Mouse (Mus musculus) G1E (cell line): ENCODE results near the gene Tirap.

ENCODE experiments used
- CTCF ChIP-seq: IDR thresholded peaks from 2 replicates; pipeline ENCODE4 v1.5.1; 2012; ENCODE audit warnings: low read depth, low read length, inconsistent platforms, mixed read lengths
- POLR2AphosphoS5 ChIP-seq: IDR thresholded peaks from 2 replicates; pipeline ENCODE4 v1.6.1; 2012; ENCODE audit warnings: low read depth, low read length, inconsistent platforms; ENCODE audit not compliant: insufficient replicate concordance

DNA sequence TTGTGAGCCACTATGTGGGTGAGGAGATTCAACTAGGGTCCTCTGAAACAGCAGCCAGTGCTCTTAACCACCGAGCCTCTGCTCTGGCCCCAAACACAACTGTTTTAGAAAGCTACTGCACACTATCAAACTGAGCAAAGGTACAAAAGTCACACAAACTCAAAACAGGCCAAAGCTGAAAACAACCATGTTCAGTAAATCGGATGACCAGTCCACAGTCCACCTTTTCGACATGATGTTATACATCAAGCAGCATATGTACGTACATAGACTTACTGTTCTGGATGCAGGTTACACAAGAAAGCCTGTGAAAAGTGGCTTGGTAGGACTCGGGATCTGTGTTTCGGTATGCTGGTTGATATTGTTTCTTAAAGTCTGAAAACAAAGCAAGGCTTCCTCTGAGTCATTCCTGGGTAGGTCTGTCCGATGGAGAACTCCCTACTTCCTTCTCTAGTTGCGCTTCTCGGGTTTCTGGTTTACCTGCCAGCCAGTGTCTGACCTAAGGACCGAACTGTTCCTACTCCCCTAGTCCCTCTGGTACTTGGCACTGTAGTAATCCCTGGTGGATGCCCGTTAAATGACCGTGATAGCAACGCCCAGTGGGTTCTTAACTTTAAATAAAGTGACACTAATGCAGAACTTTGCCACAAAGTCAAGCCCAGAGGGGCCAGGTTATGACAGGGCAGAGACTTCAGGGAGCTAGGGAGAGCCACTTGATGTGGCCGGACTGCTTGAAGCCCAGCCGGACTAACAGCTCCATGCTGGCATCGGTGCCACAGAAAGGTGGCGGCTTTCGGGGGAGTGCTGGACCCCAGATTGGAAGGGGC, 933 bp downstream of the Tirap start:
- no peak for TF ChIP-seq POLR2AphosphoS5
- no peak for TF ChIP-seq CTCF
